Mouse (Mus musculus) kidney, postnatal 0 days (tissue): ENCODE results near the gene Gm20518. TPM values are rescaled to one million over a fixed set of nuclear protein-coding genes. Genes with fewer than 3 reads are reported as not detected.

Experiments used
- ATAC-seq: fragments of 200-750 bp; cut with Nextera tagmentation; replicated peaks from 2 replicates; pipeline ENCODE4 v1.8.0; 2017; ENCODE audit warnings: low read depth, moderate number of reproducible peaks, moderate TSS enrichment, moderate library complexity; ENCODE audit not compliant: low FRiP score
- DNase-seq: peaks from one replicate; pipeline ENCODE4 v3.0.0-alpha.2; 2016; ENCODE audit warnings: low spot score
- H3K27ac ChIP-seq: fragments of 300-500 bp; sonication (generic); 2 replicates; pipeline ENCODE4 v1.5.1; 2014; ENCODE audit warnings: mild to moderate bottlenecking
- H3K27me3 ChIP-seq: fragments of 300-500 bp; sonication (generic); 2 replicates; pipeline ENCODE4 v1.6.1; 2014; ENCODE audit warnings: low read length, mixed read lengths; ENCODE audit not compliant: insufficient read depth
- H3K36me3 ChIP-seq: fragments of 300-500 bp; sonication (generic); 2 replicates; pipeline ENCODE4 v1.6.1; 2014; ENCODE audit warnings: low read length, mixed read lengths; ENCODE audit not compliant: insufficient read depth
- H3K4me1 ChIP-seq: fragments of 300-500 bp; sonication (generic); replicated peaks from 2 replicates; pipeline ENCODE4 v1.6.1; 2014; ENCODE audit warnings: antibody characterized with exemption, low read length, mixed read lengths; ENCODE audit not compliant: insufficient read depth
- H3K4me2 ChIP-seq: fragments of 300-500 bp; sonication (generic); 2 replicates; pipeline ENCODE4 v1.6.1; 2014; ENCODE audit warnings: mild to moderate bottlenecking, low read length, moderate library complexity, mixed read lengths
- H3K4me3 ChIP-seq: fragments of 300-500 bp; sonication (generic); replicated peaks from 2 replicates; pipeline ENCODE4 v1.5.1; 2014; ENCODE audit warnings: low read depth, low read length
- H3K9ac ChIP-seq: fragments of 300-500 bp; sonication (generic); 2 replicates; pipeline ENCODE4 v1.6.1; 2014; ENCODE audit warnings: low read depth, low read length
- H3K9me3 ChIP-seq: fragments of 300-500 bp; sonication (generic); replicated peaks from 2 replicates; pipeline ENCODE4 v1.6.1; 2016; ENCODE audit warnings: low read length, inconsistent platforms, mixed read lengths
- CTCF ChIP-seq: IDR thresholded peaks from 2 replicates; pipeline ENCODE4 v1.5.1; 2016; ENCODE audit warnings: antibody characterized with exemption, low read depth, mild to moderate bottlenecking, moderate library complexity
- WGBS: fragments of 180-500 bp; shearing (Covaris S2); extraction: QIAGEN DNeasy Blood & Tissue Kit; methylation state at CpG from one replicate; pipeline ENCODE4 v1.1.7; 2014; 5-methylcytosine and 5-hydroxymethylcytosine counted together
- polyA plus RNA-seq: library from polyadenylated mRNA; unstranded; fragments of >200 nt; fragmentation: Nextera tagmentation; extraction: Ambion mirVana; gene quantifications from 2 replicates; pipeline ENCODE4 v1.2.1, GENCODE M21; 2015

Gm20518 gene
- polyA plus RNA-seq, 1 experiment from 2014 or later = 3.4 TPM

GRCm38 (mm10) chr16:17851860-17852259 lies 39.6 kb downstream of the Gm20518 start:
- ATAC-seq = no peak
- H3K4me2 ChIP-seq = no peak overlapping the region
- H3K4me3 ChIP-seq = no peak overlapping the region
- peaks cover 75% of the 10 kb centered on the region for H3K36me3 ChIP-seq
- 98% methylated on average over 1 of the region's 1 CpGs for WGBS
- TF ChIP-seq CTCF = no peak
- H3K27ac ChIP-seq = no peak overlapping the region
- no peak for DNase-seq
- no peak overlapping the region for H3K9ac ChIP-seq
- H3K4me1 ChIP-seq = no peaks in the 10 kb centered on the region
- no peaks in the 10 kb centered on the region for H3K27me3 ChIP-seq
- H3K9me3 ChIP-seq = no peaks in the 10 kb centered on the region

- Histone ChIP-seq H3K36me3 (peaks cover 75% of the 10 kb centered on the region), H3K27ac (no peak overlapping the region), H3K9me3 (no peaks in the 10 kb centered on the region), H3K4me3 (no peak overlapping the region), H3K4me1 (no peaks in the 10 kb centered on the region), H3K27me3 (no peaks in the 10 kb centered on the region), H3K9ac (no peak overlapping the region), H3K4me2 (no peak overlapping the region)
- TF ChIP-seq CTCF = no peak
- DNase-seq (no peak), ATAC-seq (no peak)
- WGBS = 96% methylated on average over 5 of the region's 5 CpGs
These were observed 40.1 kb downstream of the Gm20518 start for GRCm38 (mm10) chr16:17851331-17851730.

GRCm38 (mm10) chr16:17849486-17849885 lies 42.0 kb downstream of the Gm20518 start:
- Histone ChIP-seq H3K9ac (no peak overlapping the region), H3K9me3 (no peaks in the 10 kb centered on the region), H3K27me3 (no peaks in the 10 kb centered on the region), H3K4me3 (no peak overlapping the region), H3K36me3 (peaks cover 82% of the 10 kb centered on the region), H3K4me1 (no peaks in the 10 kb centered on the region), H3K4me2 (no peak overlapping the region), H3K27ac (no peak overlapping the region)
- TF ChIP-seq CTCF = no peak
- DNase-seq (no peak), ATAC-seq (no peak)
- 84% methylated on average over 6 of the region's 6 CpGs for WGBS

DNA sequence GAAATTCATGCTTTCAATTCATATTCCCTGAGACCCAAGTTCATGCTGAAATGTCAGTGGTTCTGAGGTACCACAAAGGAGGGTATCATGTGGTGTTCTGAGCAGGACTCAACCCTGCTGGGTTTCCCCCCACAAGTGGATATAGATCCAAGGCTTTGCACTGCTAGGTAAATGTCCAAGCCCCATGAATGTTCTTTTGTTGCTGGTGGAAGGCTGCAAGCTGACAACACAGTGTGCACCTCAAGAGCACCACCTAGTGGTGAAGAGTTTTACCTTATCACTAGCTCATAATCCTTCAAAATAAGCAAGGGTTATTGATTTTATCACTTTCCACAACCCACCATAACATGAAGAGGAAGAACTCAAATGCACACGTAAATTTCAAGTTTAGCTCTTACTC lies 42.5 kb downstream of the Gm20518 start:
- H3K36me3 ChIP-seq = peaks cover 84% of the 10 kb centered on the region
- 23% methylated on average over 1 of the region's 1 CpGs for WGBS

GRCm38 (mm10) chr16:17848431-17848830 lies 43.0 kb downstream of the Gm20518 start:
- ATAC-seq = no peak
- TF ChIP-seq CTCF = no peak
- Histone ChIP-seq H3K4me3 (no peak overlapping the region), H3K27me3 (no peaks in the 10 kb centered on the region), H3K9me3 (no peaks in the 10 kb centered on the region), H3K27ac (no peak overlapping the region), H3K36me3 (peaks cover 85% of the 10 kb centered on the region), H3K4me1 (no peaks in the 10 kb centered on the region), H3K9ac (no peak overlapping the region), H3K4me2 (no peak overlapping the region)
- WGBS = 93% methylated on average over 6 of the region's 6 CpGs
- no peak for DNase-seq

More for the DNA sequence above, 42.5 kb downstream of the Gm20518 start:
- Histone ChIP-seq H3K4me2 (no peak overlapping the region), H3K27me3 (no peaks in the 10 kb centered on the region), H3K4me1 (no peaks in the 10 kb centered on the region), H3K9me3 (no peaks in the 10 kb centered on the region), H3K4me3 (no peak overlapping the region), H3K27ac (no peak overlapping the region), H3K9ac (no peak overlapping the region)
- ATAC-seq = no peak
- peak; percentile 77 for DNase-seq
- TF ChIP-seq CTCF = peak; percentile 85

- WGBS = 84% methylated on average over 10 of the region's 10 CpGs
These were observed 47.6 kb downstream of the Gm20518 start for GRCm38 (mm10) chr16:17843701-17844365.

GRCm38 (mm10) chr16:17842437-17842836 lies 49.0 kb downstream of the Gm20518 start:
- Histone ChIP-seq H3K27ac (no peak overlapping the region), H3K4me2 (no peak overlapping the region), H3K9me3 (no peaks in the 10 kb centered on the region), H3K9ac (no peak overlapping the region), H3K27me3 (no peaks in the 10 kb centered on the region), H3K4me1 (no peaks in the 10 kb centered on the region), H3K36me3 (peaks cover 65% of the 10 kb centered on the region), H3K4me3 (no peak overlapping the region)
- DNase-seq (no peak), ATAC-seq (no peak)
- TF ChIP-seq CTCF = no peak
- WGBS = 91% methylated on average over 7 of the region's 7 CpGs

More at GRCm38 (mm10) chr16:17843701-17844365, 47.6 kb downstream of the Gm20518 start:
- H3K27ac ChIP-seq = no peak overlapping the region
- no peak overlapping the region for H3K9ac ChIP-seq
- H3K4me2 ChIP-seq = no peak overlapping the region
- no peaks in the 10 kb centered on the region for H3K9me3 ChIP-seq
- peaks cover 75% of the 10 kb centered on the region for H3K36me3 ChIP-seq
- no peaks in the 10 kb centered on the region for H3K4me1 ChIP-seq
- ATAC-seq (no peak), DNase-seq (no peak)
- H3K27me3 ChIP-seq = no peaks in the 10 kb centered on the region
- no peak for TF ChIP-seq CTCF
- no peak overlapping the region for H3K4me3 ChIP-seq
